Mouse (Mus musculus) brown adipose tissue, adult 24 weeks (tissue): ENCODE data around the gene Wnt7a. TPM values are rescaled to one million over a fixed set of nuclear protein-coding genes. Genes with fewer than 3 reads are reported as not detected.

Experiments
- H3K27ac ChIP-seq: fragments of 200-500 bp; replicated peaks from 2 replicates; pipeline ENCODE4 v1.5.1; 2012; ENCODE audit warnings: low read depth, mild to moderate bottlenecking, low read length
- H3K4me1 ChIP-seq: fragments of 200-500 bp; 2 replicates; pipeline ENCODE4 v1.6.1; 2012; ENCODE audit warnings: low read length, mixed read lengths; ENCODE audit not compliant: control insufficient read depth, insufficient read depth, insufficient read length
- H3K4me3 ChIP-seq: fragments of 200-500 bp; 2 replicates; pipeline ENCODE4 v1.5.1; 2012; ENCODE audit warnings: low read depth, mild to moderate bottlenecking, low read length, moderate library complexity; ENCODE audit not compliant: insufficient read depth
- polyA plus RNA-seq: library from polyadenylated mRNA; stranded (reverse); fragments of >200 nt; gene quantifications from 2 replicates; pipeline ENCODE4 v1.2.4, GENCODE M21; 2012; ENCODE audit not compliant: missing spikeins, insufficient read depth, insufficient read length

The Wnt7a gene
- polyA plus RNA-seq, 1 experiment, result not detected

DNA sequence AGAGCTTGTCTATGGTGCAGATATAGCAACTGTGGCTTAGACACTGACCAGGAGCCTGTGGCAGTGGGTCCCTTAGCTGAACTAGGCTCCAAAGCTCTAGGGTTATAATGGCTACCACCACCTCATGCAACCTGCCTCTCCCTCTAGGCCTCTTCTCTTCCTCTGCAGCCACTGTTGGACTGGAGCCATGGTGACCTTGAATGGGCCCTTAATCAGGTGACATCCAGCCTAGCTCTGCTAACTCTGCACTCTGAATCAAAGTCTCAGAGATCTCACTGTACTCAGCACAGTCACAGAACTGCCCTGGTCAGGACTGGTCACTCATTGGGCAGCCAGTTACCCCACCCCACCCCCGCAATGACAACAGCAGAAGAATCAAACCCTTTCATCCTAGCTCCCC is 44.4 kb downstream of the Wnt7a start:
- H3K4me3 ChIP-seq, result no peak overlapping the region
- no peak overlapping the region for H3K27ac ChIP-seq
- H3K4me1 ChIP-seq, result no peaks in the 10 kb centered on the region

DNA sequence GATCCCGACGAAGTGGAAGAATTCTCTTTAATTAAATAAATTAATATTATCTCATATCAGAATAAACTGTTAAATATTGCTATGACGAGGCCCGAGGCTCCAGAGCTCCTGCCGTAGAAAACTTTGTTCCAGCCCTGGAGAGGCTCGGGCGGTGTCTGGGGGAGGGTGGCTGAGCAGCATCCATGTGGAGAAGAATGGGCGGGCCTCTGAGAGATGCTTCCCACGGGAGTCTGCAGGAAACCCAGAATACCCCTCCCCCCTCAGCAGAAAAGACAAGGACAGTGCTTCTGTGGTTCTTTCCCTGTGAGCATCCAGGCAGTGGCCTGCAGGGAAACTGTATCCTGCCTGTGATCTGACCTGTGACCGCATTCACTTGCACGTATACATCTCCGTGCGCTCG is 45.7 kb downstream of the Wnt7a start:
- Histone ChIP-seq H3K4me1 (no peaks in the 10 kb centered on the region), H3K27ac (no peak overlapping the region), H3K4me3 (no peak overlapping the region)

DNA sequence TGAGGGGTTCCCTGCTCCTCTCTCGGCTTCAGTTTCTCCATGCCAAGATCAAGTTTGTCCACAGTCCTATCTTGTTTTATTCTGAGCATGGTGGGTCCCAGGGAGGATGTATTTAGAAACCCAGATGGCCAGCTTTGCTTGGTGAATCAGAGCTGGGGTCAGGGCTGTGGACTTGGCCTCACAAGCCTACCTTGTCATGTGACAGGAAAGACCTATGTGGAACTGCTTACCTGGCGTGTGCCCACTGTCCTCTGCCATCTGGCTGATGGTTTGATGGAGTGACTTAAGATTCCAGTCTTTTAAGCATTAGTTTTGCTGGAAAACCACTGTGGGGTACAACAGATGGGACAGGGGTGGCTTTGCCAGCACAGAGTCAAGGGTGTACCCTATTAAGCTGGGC is 48.4 kb downstream of the Wnt7a start:
- Histone ChIP-seq H3K4me1 (no peaks in the 10 kb centered on the region), H3K27ac (no peak overlapping the region), H3K4me3 (no peak overlapping the region)

DNA sequence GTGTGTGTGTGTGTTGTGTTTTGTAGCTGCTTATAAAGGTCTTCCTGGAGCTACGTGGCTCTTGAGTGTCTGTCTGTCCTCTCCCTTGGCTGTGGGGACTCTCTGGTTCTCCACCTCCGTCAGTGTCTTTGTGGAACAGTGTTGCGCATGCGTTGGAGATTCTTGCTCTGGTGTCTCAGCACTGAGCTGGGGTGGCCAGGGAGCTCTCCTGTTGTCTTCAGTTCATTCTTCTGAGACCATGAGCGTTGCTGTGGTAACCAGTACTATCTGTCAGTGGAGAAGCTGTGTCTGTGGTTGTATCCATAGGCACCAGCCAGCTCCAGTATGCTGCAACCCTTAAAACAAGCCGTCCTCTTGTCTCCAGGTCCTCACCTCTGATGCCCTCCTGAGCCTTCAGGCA is 50.2 kb downstream of the Wnt7a start:
- Histone ChIP-seq H3K27ac (no peak overlapping the region), H3K4me1 (no peaks in the 10 kb centered on the region), H3K4me3 (no peak overlapping the region)

DNA sequence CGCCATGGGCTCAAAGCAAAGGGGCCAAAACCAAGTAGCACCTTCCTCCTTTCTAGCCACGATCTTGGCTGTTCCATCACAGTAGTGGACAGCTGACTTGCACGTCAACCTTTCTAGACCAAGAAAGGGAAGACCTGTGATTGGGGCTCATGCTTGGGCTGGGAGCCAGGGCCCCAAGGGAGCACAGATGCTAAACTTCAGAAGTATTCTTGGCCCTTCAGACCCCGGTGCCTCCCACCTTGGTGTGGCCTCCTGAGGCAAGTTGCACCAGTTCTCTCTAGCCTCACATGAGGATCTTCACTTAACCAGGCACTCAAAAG is 50.8 kb downstream of the Wnt7a start:
- Histone ChIP-seq H3K4me3 (no peak overlapping the region), H3K27ac (no peak overlapping the region), H3K4me1 (no peaks in the 10 kb centered on the region)

DNA sequence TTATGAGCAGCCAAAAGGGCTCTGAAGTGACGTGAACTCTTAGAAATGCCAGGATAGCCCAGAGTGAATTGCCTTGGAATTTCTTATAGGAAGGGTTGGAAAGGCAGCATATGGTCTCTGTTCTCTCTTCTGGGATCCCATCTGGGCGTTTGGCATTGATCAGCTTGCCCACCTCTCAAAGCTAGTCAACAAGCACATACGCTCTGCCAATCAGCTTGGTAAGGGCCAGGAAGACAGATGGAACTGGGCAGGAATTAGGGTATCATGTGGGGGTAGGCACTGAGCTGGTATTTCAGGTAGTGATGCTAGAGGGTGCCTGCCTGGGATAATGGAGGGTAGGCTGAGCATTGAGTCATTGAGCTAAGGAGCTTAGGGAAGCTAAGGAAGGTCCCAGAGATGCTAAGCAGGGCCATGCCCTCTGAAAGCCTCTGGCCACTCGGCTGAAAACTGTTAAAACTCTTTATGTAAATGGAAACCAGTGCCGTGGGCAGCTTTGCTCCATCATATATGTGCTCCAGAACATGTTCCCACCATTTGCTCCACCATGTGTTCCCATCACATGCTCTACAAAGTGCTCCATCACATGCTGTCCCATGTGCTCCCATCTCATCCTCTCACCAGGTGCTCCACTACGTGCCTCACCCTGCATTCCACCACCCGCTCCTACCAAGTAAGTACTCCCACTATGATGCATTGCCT is 51.3 kb downstream of the Wnt7a start:
- H3K4me1 ChIP-seq, result no peaks in the 10 kb centered on the region
- H3K27ac ChIP-seq, result no peak overlapping the region
- no peak overlapping the region for H3K4me3 ChIP-seq

DNA sequence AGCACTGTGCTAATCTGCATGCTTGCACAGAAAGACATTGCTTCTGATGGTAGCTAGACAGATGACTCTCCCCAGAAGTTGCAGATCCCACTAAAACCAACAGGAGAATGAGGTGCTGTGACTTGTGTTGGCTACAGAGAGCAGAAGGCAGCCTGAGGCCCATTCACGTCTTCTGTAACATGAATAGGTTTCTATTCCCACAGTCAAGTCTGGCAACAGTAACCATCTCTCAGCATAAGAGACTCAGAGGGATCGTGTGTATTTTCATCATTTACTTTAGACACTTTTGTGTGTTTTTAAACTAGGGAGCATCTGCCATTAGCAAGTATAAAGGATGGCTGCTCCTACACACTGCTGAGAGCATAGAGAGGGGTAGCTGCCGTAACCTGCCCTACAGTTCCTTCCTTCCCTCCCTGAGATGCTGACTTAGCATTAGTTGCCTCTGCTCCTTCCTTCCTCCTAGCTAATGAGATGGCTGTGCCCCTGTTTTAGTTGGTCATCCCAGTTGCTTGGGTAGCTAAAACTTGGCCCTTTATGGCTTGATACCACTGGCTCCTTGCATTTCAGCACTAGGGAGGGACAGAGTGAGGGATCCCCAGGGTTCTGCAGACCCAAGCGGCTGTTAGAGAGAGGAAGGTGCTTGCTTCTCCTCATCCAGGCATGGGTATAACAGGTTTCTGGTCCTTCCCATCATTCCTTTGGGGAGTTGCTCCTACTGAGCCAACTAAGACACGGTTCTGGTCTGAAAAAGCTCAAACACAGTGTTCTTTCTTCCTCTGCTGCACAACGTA is 52.1 kb downstream of the Wnt7a start:
- Histone ChIP-seq H3K4me1 (no peaks in the 10 kb centered on the region), H3K4me3 (no peak overlapping the region), H3K27ac (no peak overlapping the region)

DNA sequence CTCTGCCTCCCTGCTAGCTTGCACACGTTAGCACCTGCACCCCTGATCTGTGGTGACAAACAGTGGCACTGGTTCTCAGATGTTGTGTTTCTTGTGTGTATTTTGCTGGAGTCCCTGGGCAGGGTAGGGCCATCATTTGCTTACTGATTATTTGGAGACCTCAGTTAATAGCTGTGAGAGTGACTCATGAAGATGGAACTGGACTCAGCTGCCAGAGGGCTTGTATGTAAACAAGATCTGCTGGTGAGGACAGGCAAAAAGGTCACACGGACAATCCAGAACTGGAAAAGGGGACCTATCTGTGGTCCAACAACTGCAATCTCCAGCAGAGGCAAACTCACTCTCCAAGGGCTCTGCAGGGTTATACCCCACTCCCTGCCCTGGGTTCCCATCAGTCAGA is 52.8 kb downstream of the Wnt7a start:
- H3K27ac ChIP-seq, result no peak overlapping the region
- no peak overlapping the region for H3K4me3 ChIP-seq
- no peaks in the 10 kb centered on the region for H3K4me1 ChIP-seq

DNA sequence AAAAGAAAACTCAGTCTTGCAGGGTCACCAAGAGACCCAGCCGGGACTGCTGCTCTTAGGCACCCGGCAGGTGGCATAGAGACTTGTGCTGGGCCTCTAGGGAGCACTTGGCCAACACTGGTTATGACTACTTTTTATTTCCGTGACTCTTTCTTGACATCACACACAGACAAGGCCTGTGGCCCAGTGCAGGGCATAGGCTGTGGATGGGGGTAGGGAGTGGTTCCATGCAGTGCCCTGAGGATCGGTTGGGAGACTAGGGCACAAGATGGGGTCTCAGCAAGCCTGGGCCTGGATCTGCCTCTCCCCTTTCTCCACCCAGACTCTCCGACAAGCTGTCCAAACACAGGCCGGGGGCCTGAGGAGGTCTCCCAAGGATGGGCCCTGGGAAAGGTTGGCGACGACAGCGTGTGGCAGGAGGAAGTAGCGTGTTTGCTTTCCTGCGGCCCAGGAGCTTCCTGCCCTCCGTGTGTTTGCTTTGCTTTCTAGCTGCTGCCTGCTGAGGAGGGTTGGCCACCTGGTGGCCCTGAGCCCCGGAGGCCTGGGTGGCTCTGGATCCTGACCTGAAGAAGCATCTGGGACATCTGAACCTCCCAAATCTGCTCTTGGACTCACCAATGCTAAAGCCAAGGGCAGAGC is 53.8 kb downstream of the Wnt7a start:
- Histone ChIP-seq H3K27ac (no peak overlapping the region), H3K4me3 (no peak overlapping the region), H3K4me1 (no peaks in the 10 kb centered on the region)

DNA sequence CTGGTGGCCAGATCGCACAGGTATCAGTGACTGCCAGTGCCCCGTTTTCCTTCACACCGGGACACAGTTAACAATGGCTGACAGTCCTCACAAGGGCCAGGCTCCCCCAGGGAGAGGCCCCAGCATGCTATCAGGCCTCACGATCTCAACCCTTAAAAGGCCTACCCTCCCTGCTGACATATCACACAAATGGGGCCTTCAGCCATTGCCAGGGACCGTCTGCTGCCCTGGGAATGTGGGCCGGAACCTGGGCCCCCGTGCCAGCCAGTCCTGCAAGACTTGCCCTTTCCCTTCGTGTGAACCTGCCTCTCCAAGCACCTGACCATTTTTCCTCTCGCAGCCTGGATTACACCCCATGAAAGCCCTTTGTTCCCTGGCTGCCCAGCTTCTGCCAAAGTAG is 61.5 kb downstream of the Wnt7a start:
- Histone ChIP-seq H3K4me1 (no peaks in the 10 kb centered on the region), H3K4me3 (no peak overlapping the region), H3K27ac (no peak overlapping the region)

DNA sequence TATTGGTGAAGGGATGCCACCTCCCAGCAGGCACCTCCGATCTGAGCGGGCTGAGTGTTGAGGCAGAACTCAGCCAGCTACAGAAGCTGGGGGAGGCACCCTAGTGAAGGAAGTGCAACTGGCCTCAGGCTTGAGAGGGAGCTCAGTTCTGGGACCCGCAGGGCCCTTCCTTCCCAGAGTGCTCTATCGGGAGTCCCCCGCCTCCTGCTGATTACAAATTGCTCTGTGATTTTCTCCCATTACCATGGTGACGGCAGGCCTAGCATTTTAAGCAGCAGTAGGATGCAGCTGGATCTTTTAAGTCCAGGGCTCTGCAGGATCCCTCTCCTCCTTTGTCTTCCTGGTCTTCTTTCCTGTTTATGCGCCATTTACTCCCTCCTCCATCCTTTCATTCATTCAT is 63.4 kb downstream of the Wnt7a start:
- Histone ChIP-seq H3K4me1 (no peaks in the 10 kb centered on the region), H3K4me3 (no peak overlapping the region), H3K27ac (no peak overlapping the region)

DNA sequence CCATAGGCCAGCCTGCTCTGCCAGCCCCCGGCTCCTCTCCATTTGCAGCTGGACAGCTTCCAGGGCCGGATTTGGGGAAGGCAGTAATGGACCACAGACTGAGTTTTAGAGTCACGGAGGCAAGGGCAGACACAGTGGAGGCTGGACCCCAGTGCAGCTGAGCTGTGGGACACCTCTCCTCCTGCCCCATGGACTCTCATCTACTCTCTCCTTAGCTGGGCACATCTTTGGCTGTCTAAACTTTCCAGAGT is 64.3 kb downstream of the Wnt7a start:
- no peak overlapping the region for H3K4me3 ChIP-seq
- no peak overlapping the region for H3K27ac ChIP-seq
- H3K4me1 ChIP-seq, result no peaks in the 10 kb centered on the region

DNA sequence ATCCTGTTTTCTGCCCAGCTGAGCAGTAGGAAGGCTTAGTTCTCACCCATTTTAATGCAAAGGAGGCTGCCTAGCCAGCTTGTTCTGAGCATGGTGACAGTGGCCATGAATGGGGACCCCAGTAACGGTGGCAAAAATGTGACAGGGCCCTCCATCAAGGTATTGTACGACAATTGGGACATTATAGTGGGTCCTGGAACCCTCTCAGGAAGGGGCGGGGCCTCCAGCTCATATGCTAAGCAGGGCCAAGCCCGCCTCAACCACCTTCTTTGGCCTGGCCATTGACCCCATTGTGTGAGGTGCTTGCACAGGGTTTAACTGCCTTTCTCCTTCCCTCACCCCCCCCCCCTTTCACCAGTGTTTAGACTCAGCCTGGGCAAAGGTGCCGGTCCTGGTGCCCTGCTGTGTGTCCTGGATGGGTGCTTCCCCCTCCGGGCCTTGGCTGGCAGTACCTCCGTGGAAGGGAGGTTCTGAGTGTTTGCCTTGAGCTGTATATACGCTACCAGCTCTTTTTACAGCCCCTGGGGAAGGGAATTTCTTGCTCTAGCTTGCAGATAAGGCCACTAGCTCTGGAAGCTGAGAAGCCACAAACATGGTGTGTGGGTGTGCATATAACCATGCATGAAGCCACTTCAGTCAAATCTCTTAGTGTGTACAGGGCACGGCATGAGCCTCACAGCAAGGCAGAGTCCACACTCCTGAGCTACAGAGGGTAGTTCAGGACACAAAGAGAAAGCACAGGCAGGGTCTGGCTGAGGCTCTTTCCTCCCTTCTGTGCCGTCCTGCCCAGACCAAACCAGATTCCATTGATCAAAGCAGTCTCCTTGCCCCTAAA is 64.9 kb downstream of the Wnt7a start:
- Histone ChIP-seq H3K4me1 (no peaks in the 10 kb centered on the region), H3K4me3 (no peak overlapping the region), H3K27ac (no peak overlapping the region)

DNA sequence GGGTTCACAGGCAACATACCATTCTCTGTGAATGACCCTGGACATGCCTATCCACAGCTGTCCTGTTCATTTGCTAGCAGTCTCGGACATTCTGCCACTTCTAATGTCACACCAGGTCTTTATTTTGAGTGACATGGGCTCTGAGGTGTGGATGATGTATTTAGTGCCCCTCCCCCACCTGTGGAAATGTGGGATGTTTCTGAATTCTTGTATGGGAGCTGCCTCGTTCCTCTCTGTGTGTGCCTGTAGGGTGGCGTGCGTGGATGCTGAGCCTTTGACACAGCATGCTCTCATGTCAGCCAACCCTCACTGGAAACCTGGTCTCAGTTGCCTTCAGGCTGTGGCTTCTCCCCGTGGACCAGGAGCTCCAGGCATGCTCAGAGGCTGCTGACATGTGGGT is 66.1 kb downstream of the Wnt7a start:
- Histone ChIP-seq H3K27ac (no peak overlapping the region), H3K4me3 (no peak overlapping the region), H3K4me1 (no peaks in the 10 kb centered on the region)

DNA sequence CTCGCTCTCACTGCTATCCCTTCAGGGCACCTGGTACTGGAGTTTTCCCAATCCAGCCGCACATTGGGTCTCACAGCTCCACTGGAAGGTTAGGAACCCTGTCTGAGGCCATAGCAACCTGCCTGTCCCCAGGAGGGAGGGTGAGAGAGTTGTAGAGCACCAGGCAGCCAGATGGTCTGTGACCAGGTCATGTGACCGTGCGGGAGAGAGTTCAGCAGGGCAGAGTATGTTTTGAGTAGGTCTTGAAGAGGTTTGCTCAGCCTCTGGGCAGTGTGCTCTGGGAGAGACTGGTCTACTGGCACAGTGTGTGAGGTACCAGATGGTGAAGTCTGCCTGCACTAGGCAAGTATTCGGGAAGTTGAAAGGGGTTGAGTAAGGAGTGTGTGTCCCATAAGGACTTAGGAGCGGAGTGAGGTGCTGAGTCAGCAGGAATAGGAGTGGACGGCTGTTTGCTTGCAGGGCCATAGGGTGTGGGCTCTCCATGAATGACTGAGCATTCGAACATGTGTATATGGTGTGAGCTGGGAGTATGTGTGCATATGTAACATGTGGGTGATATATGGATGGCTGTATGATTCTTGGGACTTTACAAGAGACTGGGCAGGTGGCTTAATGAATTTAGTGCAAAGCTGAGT is 71.4 kb downstream of the Wnt7a start:
- Histone ChIP-seq H3K27ac (no peak overlapping the region), H3K4me3 (no peak overlapping the region), H3K4me1 (no peaks in the 10 kb centered on the region)
